Mouse (Mus musculus) adrenal gland, postnatal 25 days (tissue): Measurements from ENCODE around the gene Parl. TPM values are rescaled to one million over a fixed set of nuclear protein-coding genes. Genes with fewer than 3 reads are reported as not detected.

Experiments
- DNase-seq: peaks from one replicate; pipeline ENCODE4 v3.0.0; 2021; ENCODE audit warnings: mixed read lengths
- long read RNA-seq: library from polyadenylated mRNA; stranded (forward); transcript quantifications from one replicate; pipeline ENCODE4 v2.0.0, GENCODE M21; 2021
- total RNA-seq: library from RNA; stranded (reverse); gene quantifications from 2 replicates; pipeline ENCODE4 v1.2.3, GENCODE M21; 2021

Parl gene
- 87.6 and 125 TPM in 2 replicates for total RNA-seq
- long read RNA-seq, transcript Parl-201 (10 exons, 1,348 nt), result major isoform, 68 of 79 reads
- long read RNA-seq, partial matches to known transcripts, result 3 of 79 reads
- long read RNA-seq, other reads (novel, unspliced or antisense), result 6 of 79 reads

DNA sequence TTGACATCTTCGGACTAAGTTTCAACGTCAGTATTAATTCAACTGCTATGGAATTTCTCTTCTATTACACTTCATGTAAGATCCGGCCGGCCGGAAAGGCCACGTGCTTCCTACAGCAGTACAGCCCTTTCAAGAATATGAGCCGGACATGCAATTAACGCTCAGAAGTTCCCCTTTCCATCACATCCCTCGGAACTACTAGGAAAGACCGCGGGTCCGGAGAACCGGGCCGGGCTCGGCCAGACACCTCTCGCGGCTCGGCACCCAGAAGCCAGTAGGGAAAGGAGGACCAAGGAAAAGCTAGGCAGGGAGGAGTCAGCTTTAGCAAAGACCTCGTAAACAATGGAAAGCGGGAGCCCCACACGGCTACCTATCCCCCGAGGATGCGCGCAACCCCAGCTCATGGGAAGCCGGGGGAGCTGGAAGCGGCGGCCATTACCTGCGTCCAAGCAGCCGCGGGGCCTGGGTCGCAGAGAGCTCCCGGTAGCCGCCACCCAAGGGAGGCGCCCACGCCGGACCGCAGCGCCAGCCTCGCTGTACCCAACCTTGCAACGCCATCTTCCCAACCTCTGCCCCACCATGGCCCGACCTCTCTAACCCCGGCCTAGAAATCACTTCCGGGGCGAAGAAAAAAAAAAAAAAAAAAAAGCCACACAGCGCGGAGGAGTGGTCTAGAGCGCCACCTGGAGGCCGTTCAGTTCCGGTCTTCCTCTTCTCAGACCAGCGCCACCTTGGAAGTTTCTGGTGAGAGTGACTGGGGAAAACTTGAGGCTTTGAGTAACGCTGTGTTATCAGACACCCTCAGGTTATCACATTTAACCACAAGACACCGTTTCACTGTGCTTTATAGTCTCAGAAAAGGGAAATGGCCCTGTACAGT lies at the start of gene Parl:
Gene Parl (minus strand): TSS at position 618 of the 880 bp plus-strand sequence.
- DNase-seq, result peak; percentile 82

DNA sequence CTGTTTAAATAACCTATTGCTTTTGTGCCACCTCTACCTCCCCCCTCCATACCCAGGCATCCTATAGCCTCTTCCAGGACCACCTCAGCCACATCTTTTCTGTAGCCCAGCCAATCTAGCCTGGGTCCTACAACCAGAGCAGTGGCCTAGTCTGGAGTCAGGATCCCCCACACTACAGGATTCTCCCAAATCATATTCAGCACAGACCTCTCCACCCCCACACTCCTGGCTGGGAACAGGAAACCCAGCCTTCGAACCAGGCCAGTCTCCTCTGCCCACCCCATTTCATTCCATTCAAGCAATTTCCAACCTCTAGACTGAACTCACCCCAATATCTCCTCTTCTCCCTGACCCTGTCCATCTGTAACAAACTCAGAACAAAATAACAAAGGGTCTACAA lies 43.3 kb upstream of the Parl start:
- no peak for DNase-seq

DNA sequence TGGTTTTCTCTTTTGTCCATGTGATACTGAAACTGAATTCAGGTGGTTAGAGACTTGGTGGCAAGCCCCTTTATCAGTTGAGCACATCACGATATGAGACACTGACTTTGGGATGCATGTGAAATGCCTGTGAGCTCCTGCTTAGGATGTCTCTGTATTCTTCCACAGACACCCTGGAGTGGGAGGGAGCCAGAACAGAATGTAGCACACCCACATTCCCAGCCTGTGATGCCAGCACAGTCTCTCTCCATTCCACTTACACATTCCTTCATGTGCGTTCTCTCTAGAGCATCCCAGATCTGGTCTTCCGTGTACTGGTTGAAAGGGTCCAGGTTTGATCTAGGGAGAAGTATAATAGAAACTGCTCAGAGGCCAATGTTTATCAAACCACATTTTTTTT lies 36.4 kb upstream of the Parl start:
- DNase-seq, result no peak

DNA sequence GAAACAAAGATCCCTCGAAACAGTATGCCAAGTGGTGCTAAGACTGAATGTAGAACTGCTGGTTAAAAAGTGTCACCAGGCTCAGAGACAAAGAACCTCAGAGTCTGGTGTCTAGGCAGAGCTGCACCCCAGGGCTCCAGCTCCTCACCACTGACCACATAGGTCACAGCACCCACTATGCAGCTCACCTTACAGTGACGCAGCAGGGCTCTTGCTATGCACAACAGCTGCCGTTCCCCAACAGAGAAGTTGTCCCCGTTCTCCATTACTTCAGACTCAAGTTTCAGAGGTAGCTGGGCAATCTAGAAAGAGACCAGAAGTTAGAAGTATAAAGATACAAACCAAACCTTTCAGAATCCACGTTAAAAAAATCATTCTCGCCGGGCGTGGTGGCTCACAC lies 32.7 kb upstream of the Parl start:
- DNase-seq, result no peak

DNA sequence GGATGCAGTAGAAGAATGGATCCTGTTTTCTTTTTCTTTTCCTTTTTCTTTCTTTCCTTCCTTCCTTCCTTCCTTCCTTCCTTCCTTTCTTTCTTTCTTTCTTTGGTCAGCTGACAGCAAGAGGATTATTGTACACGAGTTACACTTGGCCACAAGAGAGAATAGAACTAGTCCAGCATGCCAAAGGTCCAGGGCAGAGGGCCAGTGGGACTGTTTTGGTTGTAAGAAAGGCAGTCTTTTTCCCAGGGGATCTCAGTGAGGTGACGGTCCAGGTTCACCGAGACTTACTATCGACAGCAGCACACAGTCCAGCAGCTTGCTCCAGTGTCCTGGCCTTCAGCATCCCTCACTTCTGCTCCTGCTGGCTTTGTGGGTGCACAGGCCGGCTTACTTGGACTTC lies 26.1 kb upstream of the Parl start:
- no peak for DNase-seq

DNA sequence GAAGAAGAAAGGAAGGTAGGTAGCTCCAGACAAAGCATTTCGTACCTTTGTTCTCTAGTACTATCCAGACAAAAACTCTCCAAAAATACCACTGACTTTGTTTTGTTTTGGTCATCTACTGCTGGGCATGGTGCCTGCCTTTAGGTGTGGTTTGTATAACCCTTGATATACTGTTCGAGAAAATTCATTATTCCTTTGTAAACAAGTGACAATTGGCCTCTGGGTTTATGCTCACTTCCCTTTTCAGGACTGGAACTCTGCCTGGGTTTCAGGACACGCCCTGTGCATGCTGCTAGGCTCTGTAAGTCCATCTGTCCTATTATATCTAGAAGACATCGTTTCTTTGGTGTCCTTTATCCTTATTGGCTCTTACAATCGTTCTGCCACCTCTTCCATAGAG lies 23.1 kb upstream of the Parl start, which contains the start of gene Cyp2ab1:
Gene Cyp2ab1 (minus strand): TSS at position 119 of the 400 bp plus-strand sequence.
- DNase-seq, result no peak

DNA sequence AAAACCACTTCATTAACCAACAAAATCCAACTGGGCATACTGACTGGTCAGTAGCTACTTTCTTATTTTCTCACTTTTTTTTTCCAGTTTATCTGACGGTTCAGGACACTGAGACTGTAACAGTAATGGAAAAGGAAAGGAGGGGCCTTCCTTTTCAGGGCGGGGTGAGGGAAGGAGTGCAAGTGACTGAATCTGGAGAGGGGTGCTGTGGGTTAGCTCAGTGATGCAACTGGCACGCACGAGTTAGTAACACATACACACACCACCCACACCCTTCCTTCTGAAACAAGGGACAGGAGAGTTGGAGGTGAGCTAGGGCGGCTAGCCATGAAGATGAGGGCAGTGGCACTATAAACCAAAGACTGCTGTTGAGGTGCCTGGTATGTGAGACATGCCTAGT lies 21.7 kb upstream of the Parl start:
- DNase-seq, result no peak

DNA sequence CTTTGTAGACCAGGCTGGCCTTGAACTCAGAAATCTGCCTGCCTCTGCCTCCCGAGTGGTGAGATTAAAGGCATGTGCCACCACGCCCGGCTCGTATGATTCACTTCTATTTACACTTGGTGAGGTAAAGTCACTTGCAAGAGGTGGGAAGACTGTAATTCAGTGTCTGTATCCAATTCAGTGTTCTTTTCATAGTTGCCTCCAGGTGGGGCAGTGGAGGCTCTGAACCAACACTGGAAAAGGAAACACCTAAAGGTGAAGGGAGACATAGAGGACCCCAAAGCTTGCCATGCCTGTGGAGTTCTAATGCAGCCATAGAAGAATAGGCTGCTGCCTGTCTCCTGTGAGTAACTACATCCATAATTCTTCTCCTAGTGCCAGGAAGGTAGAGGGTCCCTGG lies 20.1 kb upstream of the Parl start:
- no peak for DNase-seq

DNA sequence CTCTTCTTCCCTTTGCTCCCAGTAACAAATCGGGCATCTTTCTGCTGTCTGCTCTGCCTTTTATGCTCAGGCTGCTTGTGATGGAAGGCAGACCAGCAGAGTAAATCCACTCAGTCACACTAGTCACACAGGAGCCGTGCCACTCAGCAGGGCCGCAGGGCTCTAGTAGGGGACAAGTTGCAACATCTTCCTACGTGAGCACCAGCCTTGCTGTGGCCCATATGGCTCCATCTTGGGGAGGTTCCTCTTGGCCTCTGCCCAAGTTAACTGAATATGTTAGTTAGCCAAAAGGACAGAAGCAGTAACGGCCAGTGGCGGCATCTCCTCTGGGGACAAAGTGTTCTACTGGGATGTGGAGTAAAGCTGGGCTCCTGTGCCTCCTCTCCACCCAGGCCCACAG lies 14.6 kb upstream of the Parl start:
- DNase-seq, result no peak

DNA sequence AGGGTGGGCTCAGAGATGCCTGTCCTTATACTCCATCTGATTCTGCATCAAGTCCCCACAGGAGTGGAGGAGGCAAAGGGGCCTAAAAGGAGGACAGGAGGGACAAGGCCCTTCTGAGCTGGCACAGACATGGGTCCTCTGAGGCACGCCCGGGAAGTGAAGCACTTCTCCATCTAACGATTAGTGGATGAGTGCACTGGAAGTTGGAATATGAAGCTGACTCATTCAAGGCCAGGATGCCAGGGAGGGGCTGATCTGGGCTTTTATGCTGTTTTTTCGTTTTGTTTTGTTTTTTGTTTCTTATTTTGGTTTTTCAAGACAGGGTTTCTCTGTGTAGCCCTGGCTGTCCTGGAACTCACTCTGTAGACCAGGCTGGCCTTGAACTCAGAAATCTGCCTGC lies 13.1 kb upstream of the Parl start:
- DNase-seq, result no peak

DNA sequence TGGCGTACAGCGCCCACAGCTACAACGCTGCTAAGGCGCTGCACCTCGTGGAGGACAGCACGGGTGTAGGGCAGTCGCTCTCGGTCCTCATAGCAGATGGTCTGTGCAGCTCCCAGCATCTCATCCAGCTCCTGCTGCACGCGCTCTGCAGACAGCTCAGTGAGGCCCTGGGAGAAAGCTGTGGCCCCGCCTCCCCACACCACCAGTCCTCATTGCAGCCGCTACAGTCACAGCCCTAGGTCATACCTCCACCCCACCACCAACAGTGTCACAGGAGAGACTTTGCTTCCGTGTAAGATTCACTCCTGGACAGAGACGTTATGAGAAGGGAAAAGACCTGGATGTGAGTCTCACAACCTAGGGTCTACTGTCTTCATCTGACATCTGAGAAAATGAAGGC lies 10.1 kb upstream of the Parl start:
- no peak for DNase-seq

DNA sequence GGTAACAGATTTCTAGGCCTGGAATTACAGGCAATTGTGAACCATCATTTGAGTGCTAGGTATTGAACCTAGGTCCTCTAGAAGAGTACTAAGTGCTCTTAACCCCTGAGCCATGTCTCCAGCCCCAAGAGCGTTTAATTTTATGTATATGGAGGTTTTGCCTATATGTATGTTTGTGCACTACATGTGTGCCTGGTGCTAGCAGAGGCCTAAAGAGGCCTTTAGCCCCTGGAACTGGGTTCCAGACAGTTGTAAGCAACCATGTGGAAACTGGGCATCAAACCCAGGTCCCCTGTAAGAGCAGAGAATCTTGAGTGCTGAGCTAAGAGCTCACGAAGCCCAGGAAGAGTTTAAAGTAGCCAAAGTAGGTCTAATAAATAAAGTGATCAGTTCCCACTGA lies 2.1 kb downstream of the Parl start:
- no peak for DNase-seq

DNA sequence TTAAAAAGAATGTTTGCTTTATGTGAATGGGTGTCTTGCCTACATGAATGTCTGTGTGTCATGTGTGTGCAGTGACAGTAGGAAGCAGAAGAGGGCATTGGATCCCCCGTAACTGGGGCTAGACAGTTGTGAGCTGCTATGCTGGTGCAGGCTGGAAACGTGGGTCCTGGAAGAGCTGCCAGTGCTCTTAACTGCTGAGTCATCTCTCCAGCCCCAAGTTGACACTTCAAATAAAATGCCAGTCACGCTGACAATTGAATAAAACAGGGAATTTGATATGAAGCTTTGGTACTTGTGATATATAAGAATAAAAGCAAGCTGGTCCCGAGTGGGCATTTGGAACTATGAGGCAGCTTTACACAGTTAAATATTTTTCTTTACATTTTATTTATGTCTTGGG lies 21.9 kb downstream of the Parl start:
- no peak for DNase-seq

DNA sequence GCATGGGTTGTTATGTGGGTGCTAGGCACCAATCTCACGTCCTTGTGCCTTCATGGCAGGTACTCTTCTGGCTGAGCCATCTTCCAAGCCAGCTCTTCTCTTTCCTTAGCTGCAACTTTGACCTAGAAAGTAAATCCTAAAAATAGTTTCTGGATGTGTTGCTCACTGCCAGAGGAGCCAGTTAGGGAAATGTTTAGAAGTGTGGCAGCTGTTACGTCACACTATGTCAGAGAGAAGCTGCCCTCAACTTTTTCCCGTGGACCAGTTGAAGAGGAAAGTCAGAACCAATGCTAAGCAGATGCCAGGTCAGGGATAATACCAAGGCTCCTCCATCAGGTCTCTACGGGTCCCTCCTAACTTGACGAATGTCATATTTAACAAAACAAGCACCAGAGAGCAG lies 22.8 kb downstream of the Parl start:
- no peak for DNase-seq

DNA sequence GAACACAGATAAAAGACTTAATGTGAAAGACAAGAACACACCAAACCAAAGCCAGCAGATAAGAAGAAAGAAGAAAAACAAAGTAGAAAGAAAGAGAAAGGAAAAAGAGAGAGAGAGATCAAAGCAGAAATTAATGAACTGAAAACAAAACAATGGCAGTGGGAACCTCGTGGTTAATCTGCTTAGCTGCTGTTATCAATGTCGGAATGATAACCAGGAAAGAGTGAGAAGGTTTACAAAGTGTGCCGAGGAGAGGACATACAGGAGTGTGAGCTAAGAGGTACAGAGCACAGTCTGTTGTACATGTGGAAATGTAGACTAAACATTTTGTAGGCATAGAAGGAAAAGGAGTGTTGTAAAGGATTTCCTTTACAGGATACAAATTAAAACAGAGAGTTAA lies 29.2 kb downstream of the Parl start:
- DNase-seq, result no peak

DNA sequence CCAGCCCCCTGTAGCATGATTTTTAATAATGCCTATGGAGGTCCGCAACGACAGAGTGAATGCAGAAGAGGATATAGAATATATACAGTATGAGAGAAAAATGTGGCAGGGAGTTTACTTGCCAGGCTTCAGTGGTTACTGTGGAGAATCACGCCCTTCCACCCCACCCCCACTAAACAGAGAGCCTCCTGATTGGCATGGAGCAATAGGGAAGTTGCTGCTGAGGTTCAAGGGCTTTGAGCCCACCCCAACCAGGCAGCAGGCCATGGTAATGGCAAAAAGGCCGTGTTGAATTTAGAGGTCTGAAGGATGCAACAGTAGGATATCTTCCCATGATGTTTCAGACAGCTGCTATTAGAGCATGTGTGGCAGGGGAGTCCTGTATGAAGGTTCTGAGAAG lies 30.8 kb downstream of the Parl start:
- no peak for DNase-seq

DNA sequence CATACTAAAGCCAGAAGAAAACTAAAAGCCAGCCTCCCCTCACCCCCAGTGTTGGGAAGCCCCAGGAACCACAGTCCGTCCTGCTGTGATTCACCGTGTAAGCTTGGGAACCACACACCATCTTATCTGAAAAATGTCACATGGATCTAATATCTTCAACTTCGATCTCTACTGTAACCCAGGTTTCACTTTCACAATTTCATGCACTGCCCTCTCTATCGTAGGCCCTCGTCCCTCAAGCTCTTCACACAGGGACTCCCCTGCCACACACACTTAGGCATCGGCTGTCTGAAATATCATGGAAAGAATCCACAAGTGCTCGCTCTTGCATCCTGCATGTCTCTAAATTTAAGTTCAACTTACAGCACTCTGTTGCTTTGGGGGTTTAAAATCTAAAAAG lies 37.1 kb downstream of the Parl start:
- DNase-seq, result no peak

DNA sequence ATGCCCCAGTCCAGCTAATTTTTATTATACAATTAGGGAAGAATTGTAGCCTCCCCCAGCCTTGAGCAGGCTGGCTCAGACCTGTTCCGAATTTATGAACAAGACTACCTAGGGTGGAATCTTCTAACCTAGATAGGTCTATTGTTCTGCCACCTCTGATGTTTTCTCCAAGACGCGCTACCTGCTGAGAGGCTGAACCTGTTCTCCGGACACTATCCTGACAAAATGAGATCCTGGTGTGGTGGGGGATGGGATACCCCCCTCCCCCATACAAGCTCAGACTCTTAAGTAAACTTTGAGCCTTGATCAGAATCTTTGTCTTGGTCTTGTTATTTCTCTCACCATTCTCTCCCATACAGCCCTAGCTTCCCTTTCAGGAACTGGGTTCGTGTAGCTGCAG lies 44.3 kb downstream of the Parl start:
- no peak for DNase-seq

DNA sequence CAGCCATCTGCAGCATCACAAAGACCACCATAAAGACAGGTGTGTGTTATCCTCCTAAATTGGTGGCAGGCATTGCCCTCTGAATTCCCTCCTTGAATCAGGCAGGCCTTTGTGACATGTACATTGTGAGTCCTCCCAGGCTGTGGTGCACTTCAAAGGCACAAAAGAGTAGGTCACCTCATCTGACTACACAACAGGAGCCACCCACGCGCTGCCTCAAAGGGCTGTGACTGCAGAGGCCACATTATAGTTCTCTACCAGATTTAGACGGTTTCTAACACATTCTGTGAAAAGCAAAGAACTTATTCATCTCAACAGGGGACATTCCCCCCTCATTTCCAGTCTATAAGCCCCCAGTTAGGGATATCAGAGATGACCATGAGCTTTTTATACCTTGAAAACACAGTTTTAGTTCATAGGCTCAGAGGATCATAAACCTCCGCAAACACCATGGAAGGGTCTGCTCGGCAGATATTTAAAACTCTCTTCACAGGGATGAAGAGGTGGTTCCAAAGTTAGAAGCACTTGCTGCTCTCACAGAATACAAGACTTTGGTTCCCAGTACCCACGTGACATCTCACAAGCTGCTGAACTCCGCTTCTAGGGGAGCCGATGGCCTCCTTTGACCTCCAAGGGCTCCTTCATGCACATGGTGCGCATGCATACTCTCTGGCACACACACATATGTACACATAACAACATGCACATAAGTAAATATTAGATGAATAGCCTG lies 53.6 kb downstream of the Parl start:
- DNase-seq, result no peak

DNA sequence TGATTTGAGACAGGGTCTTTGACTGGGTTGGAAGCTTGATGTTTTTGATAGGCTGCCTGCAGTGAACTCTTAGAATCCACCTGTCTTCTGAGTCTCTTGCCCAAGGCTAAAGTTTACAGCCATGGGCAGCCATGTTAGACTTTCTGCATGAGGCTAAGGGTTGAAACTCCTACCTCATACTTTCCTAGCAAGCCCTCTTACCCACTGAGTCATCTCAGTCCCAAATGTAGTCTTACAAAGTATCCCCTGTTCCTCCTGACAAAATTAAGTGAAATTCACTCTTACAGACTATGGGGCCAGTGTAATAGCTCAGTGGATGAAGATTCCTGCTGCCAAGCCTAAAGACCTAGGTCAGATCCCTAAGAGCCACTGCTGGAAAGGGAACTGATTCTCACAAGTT lies 55.1 kb downstream of the Parl start:
- no peak for DNase-seq

DNA sequence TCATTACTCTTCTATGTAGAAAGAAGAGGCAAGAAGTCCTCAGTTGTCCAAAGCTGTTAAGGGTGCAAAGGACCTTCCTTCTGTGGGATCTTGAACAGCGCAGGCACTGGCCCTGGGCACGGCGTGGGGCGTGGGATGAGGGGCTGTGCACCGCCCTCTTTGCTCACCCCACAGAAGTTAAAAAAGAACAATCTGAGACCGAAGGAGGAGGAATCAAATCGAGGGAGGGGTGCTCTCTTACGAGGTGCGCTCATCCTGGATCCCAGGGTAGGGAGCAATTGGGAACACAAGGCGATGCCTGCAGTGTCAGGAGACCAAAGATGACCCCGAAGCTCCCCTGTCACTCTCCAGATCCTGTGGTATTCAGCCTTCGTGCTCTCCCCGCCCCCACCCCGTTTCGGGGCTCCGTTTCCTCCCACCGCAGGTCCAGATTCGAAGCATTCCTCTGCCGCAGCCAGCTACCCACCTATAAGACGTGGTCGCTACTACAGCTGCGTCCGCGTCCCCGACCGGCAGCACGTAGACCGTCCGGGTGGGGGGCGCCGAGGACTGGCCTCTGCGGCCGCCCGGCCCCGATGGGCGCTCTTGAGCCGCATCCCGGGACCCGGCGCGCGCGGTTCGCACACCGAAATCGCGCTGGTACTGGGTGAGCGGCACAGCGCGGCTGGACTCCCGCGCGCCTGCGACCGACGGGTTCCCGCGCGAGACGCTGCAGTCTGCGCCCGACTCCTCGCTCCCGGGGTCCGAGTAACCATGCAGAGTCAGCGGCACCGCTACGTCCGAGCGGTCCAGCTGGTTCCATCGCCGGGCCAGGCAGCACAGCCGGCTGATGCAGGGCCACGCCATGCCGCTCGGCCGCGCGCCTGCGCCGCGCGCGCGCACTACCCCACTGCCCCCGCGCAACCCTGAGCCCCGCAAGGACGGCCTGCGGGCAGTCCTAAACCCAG lies 61.4 kb downstream of the Parl start, which contains the start of gene Map6d1:
Gene Map6d1 (minus strand): TSS at position 891 of the 947 bp plus-strand sequence.
- peak; percentile 63 for DNase-seq

DNA sequence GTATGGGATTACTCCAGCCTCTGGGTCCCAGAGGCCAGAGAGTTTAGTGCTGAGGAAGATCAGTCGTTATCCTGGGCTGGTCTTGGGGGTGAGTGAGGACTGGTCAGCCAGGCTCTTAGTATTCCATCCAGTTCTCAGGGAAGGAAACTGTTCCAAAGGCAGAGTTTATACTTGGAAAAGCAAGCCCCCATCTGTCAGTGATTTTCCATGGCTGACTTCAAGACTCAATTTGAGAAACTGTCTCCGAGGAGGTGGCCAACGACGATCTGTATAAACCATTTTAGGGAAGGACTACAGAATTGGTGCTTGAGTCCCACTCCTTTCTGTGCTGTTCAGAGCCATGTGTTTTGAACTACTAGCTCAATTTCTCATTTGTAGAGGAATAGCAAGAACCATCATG lies 63.5 kb downstream of the Parl start:
- DNase-seq, result no peak
